7 mouse cellular contexts compared by ENCODE assay signal in genomic region chr11:98942555-98942922, GRCm38 (mm10). TPM values are rescaled to one million over a fixed set of nuclear protein-coding genes. Genes with fewer than 3 reads are reported as not detected.
A peak's percentile ranks its signal among the peaks of the same experiment; 100 is the strongest.
DNase-seq lines count a peak whose midpoint lies in the region; ATAC-seq lines count a peak whose summit lies in the region.

No protein-coding gene starts in this region.

- ATAC-seq in lung, embryonic 16.5 days (ENCODE audit: low read depth) = no peak
- ATAC-seq in forebrain, embryonic 11.5 days (replicated peaks; ENCODE audit: low FRiP score) = no peak
- ATAC-seq in limb, embryonic 12.5 days (ENCODE audit: insufficient number of reproducible peaks, insufficient read depth, low FRiP score, low TSS enrichment, low read depth) = no peak
- ATAC-seq in stomach, embryonic 16.5 days (ENCODE audit: insufficient read depth, low FRiP score) = no peak
- ATAC-seq in granulocyte monocyte progenitor cell, adult 5-6 weeks (replicated peaks; ENCODE audit: poor library complexity, severe bottlenecking) = no peak

- H3K9ac ChIP-seq in lung, embryonic 16.5 days (ENCODE audit: low read length) = peak overlapping the region; percentile 49
- peak overlapping the region; percentile 67 for H3K9ac ChIP-seq in forebrain, embryonic 11.5 days (ENCODE audit: low read length)
- H3K9ac ChIP-seq in limb, embryonic 12.5 days (replicated peaks) = peak overlapping the region; percentile 42; the same call in 1 of the 2 replicates
- peak overlapping the region; percentile 92 for H3K9ac ChIP-seq in stomach, embryonic 16.5 days (ENCODE audit: low read length)

- DNase-seq in lung, postnatal 4 days = no peak
- no peak for DNase-seq in forebrain, embryonic 11.5 days (ENCODE audit: low spot score)
- DNase-seq in adrenal gland, postnatal 36 days = no peak

- 19% methylated on average over 3 of the region's 3 CpGs for WGBS in lung, embryonic 16.5 days
- WGBS in forebrain, embryonic 11.5 days = 72% methylated on average over 3 of the region's 3 CpGs
- 40% methylated on average over 3 of the region's 3 CpGs for WGBS in limb, embryonic 12.5 days
- WGBS in stomach, embryonic 16.5 days = 36% methylated on average over 3 of the region's 3 CpGs

- H3K4me2 ChIP-seq in lung, embryonic 16.5 days (ENCODE audit: low read depth, low read length) = peak overlapping the region; percentile 83
- peak overlapping the region; percentile 89 for H3K4me2 ChIP-seq in forebrain, embryonic 11.5 days (ENCODE audit: low read depth, low read length, severe bottlenecking)
- peak overlapping the region; percentile 90 for H3K4me2 ChIP-seq in limb, embryonic 12.5 days
- peak overlapping the region; percentile 89 for H3K4me2 ChIP-seq in stomach, embryonic 16.5 days (ENCODE audit: low read depth, low read length)

- H3K27me3 ChIP-seq in lung, embryonic 16.5 days (ENCODE audit: control insufficient read depth, insufficient read depth, low read depth, low read length) = no peaks in the 10 kb centered on the region
- H3K27me3 ChIP-seq in forebrain, embryonic 11.5 days (ENCODE audit: control insufficient read depth, insufficient read depth, low read length) = no peaks in the 10 kb centered on the region
- H3K27me3 ChIP-seq in limb, embryonic 12.5 days = no peaks in the 10 kb centered on the region
- no peaks in the 10 kb centered on the region for H3K27me3 ChIP-seq in stomach, embryonic 16.5 days (ENCODE audit: control insufficient read depth, insufficient read depth, low read length)

- H3K9me3 ChIP-seq in lung, embryonic 16.5 days (ENCODE audit: control insufficient read depth, low read length) = no peaks in the 10 kb centered on the region
- no peaks in the 10 kb centered on the region for H3K9me3 ChIP-seq in forebrain, embryonic 11.5 days (ENCODE audit: control insufficient read depth, low read length)
- H3K9me3 ChIP-seq in limb, embryonic 12.5 days = no peaks in the 10 kb centered on the region
- H3K9me3 ChIP-seq in stomach, embryonic 16.5 days (replicated peaks; ENCODE audit: control insufficient read depth, low read length) = no peaks in the 10 kb centered on the region

- no peaks in the 10 kb centered on the region for H3K36me3 ChIP-seq in lung, embryonic 16.5 days (ENCODE audit: control insufficient read depth, insufficient read depth, low read length)
- H3K36me3 ChIP-seq in forebrain, embryonic 11.5 days (ENCODE audit: control insufficient read depth, insufficient read depth, low read length) = no peaks in the 10 kb centered on the region
- H3K36me3 ChIP-seq in limb, embryonic 12.5 days = peaks cover 12% of the 10 kb centered on the region
- no peaks in the 10 kb centered on the region for H3K36me3 ChIP-seq in stomach, embryonic 16.5 days (ENCODE audit: control insufficient read depth, insufficient read depth, low read length)

- peak overlapping the region; percentile 72 for H3K4me3 ChIP-seq in lung, embryonic 16.5 days (ENCODE audit: low read length)
- H3K4me3 ChIP-seq in forebrain, embryonic 11.5 days (ENCODE audit: low read depth, low read length) = peak overlapping the region; percentile 46
- H3K4me3 ChIP-seq in limb, embryonic 12.5 days (replicated peaks) = peak overlapping the region; percentile 75
- peak overlapping the region; percentile 88; the same call in 1 of the 2 replicates for H3K4me3 ChIP-seq in stomach, embryonic 16.5 days (replicated peaks; ENCODE audit: low read length)

- peaks cover 82% of the 10 kb centered on the region for H3K4me1 ChIP-seq in lung, embryonic 16.5 days (replicated peaks; ENCODE audit: control insufficient read depth, insufficient read depth, low read length)
- peaks cover 43% of the 10 kb centered on the region for H3K4me1 ChIP-seq in forebrain, embryonic 11.5 days (replicated peaks; ENCODE audit: control insufficient read depth, insufficient read depth, low read length)
- peaks cover 86% of the 10 kb centered on the region for H3K4me1 ChIP-seq in limb, embryonic 12.5 days (replicated peaks)
- H3K4me1 ChIP-seq in stomach, embryonic 16.5 days (ENCODE audit: control insufficient read depth, insufficient read depth, low read length) = peaks cover 86% of the 10 kb centered on the region

- H3K27ac ChIP-seq in lung, embryonic 16.5 days (ENCODE audit: low read length) = peak overlapping the region; percentile 98
- peak overlapping the region; percentile 82 for H3K27ac ChIP-seq in forebrain, embryonic 11.5 days (ENCODE audit: low read depth, low read length)
- peak overlapping the region; percentile 92 for H3K27ac ChIP-seq in limb, embryonic 12.5 days
- peak overlapping the region; percentile 99 for H3K27ac ChIP-seq in stomach, embryonic 16.5 days (ENCODE audit: low read length)

RNA-seq across cellular contexts. Expression of gene Rara, which starts 14.9 kb away (rescaled TPM):
- 35.4 and 37.2 TPM in 2 replicates for polyA plus RNA-seq in lung, embryonic 16.5 days (2015; fragmentation: Nextera tagmentation; extraction: Ambion mirVana)
- polyA plus RNA-seq in forebrain, embryonic 11.5 days (2014; fragmentation: Nextera tagmentation; extraction: Ambion mirVana) = 23.3 and 25.2 TPM in 2 replicates
- 47.1 TPM in 2 replicates for polyA plus RNA-seq in limb, embryonic 12.5 days (2016; fragmentation: Nextera tagmentation; extraction: Ambion mirVana)
- polyA plus RNA-seq in stomach, embryonic 16.5 days (2015; fragmentation: Nextera tagmentation; extraction: Ambion mirVana) = 28.8 and 30.1 TPM in 2 replicates
- total RNA-seq in granulocyte monocyte progenitor cell, adult 5-6 weeks (2014; fragmentation: Nextera tagmentation) = 3.8 and 8.8 TPM in 2 replicates
- 1.9 and 3.1 TPM in 2 replicates for total RNA-seq in granulocyte monocyte progenitor cell, adult 5-6 weeks (2017)
- 10 to 100 TPM; 20.0 to 24.5 TPM for total RNA-seq in adrenal gland, postnatal 36 days (2021)

RNA-seq across cellular contexts. Expression of gene Cdc6, which starts 34.9 kb away (rescaled TPM):
- 34.0 and 38.3 TPM in 2 replicates for polyA plus RNA-seq in lung, embryonic 16.5 days (2015; fragmentation: Nextera tagmentation; extraction: Ambion mirVana)
- 52.8 and 54.7 TPM in 2 replicates for polyA plus RNA-seq in forebrain, embryonic 11.5 days (2014; fragmentation: Nextera tagmentation; extraction: Ambion mirVana)
- 44.8 and 48.5 TPM in 2 replicates for polyA plus RNA-seq in limb, embryonic 12.5 days (2016; fragmentation: Nextera tagmentation; extraction: Ambion mirVana)
- polyA plus RNA-seq in stomach, embryonic 16.5 days (2015; fragmentation: Nextera tagmentation; extraction: Ambion mirVana) = 26.9 and 28.1 TPM in 2 replicates
- 47.8 and 58.8 TPM in 2 replicates for total RNA-seq in granulocyte monocyte progenitor cell, adult 5-6 weeks (2014; fragmentation: Nextera tagmentation)
- total RNA-seq in granulocyte monocyte progenitor cell, adult 5-6 weeks (2017) = 30.3 and 43.5 TPM in 2 replicates
- total RNA-seq in adrenal gland, postnatal 36 days (2021) = 1 to 10 TPM in 1 of 2 experiments, under 1 TPM in 1; 0.89 to 1.5 TPM

RNA-seq across cellular contexts. Expression of gene Gjd3, which starts 40.3 kb away (rescaled TPM):
- polyA plus RNA-seq in lung, embryonic 16.5 days (2015; fragmentation: Nextera tagmentation; extraction: Ambion mirVana) = 0.31 TPM in 1 of 2 replicates, not detected in the other
- polyA plus RNA-seq in forebrain, embryonic 11.5 days (2014; fragmentation: Nextera tagmentation; extraction: Ambion mirVana) = 0.23 TPM in 1 of 2 replicates, not detected in the other
- 0.51 TPM in 1 of 2 replicates, not detected in the other for polyA plus RNA-seq in limb, embryonic 12.5 days (2016; fragmentation: Nextera tagmentation; extraction: Ambion mirVana)
- polyA plus RNA-seq in stomach, embryonic 16.5 days (2015; fragmentation: Nextera tagmentation; extraction: Ambion mirVana) = 0.44 TPM in 1 of 2 replicates, not detected in the other
- total RNA-seq in granulocyte monocyte progenitor cell, adult 5-6 weeks (2014; fragmentation: Nextera tagmentation) = not detected in 2 replicates
- total RNA-seq in granulocyte monocyte progenitor cell, adult 5-6 weeks (2017) = 1.8 TPM in 1 of 2 replicates, not detected in the other
- total RNA-seq in adrenal gland, postnatal 36 days (2021) = not detected

Comparison
In these comparisons a context has a peak if more than half of its experiments do, and no peak if none do; other contexts are left out.
1. H3K9ac ChIP-seq: peak in every context shown above with its lines; median percentile 92 in stomach, embryonic 16.5 days; 67 in forebrain, embryonic 11.5 days; 49 in lung, embryonic 16.5 days; 42 in limb, embryonic 12.5 days.